Mouse (Mus musculus) limb, embryonic 11.5 days (tissue): ENCODE measurements around the gene Perm1. TPM values are rescaled to one million over a fixed set of nuclear protein-coding genes. Genes with fewer than 3 reads are reported as not detected.

Source experiments
- ATAC-seq: fragments of 200-750 bp; cut with Nextera tagmentation; 2 replicates; pipeline ENCODE4 v1.8.0; 2017; ENCODE audit warnings: low read depth; ENCODE audit not compliant: insufficient number of reproducible peaks, low FRiP score, low TSS enrichment
- DNase-seq: peaks from one replicate; pipeline ENCODE4 v3.0.0-alpha.2; 2015; ENCODE audit warnings: low spot score
- H3K27ac ChIP-seq: fragments of 300-500 bp; sonication (generic); replicated peaks from 2 replicates; pipeline ENCODE4 v1.5.1; 2014; ENCODE audit warnings: low read depth, mild to moderate bottlenecking, low read length
- H3K27me3 ChIP-seq: fragments of 300-500 bp; sonication (generic); 2 replicates; pipeline ENCODE4 v1.6.1; 2014; ENCODE audit warnings: mild to moderate bottlenecking, low read length, mixed read lengths; ENCODE audit not compliant: control insufficient read depth, insufficient read depth
- H3K36me3 ChIP-seq: fragments of 300-500 bp; sonication (generic); 2 replicates; pipeline ENCODE4 v1.6.1; 2014; ENCODE audit warnings: mild to moderate bottlenecking, low read length, moderate library complexity, mixed read lengths; ENCODE audit not compliant: control insufficient read depth, insufficient read depth
- H3K4me1 ChIP-seq: fragments of 300-500 bp; sonication (generic); 2 replicates; pipeline ENCODE4 v1.6.1; 2014; ENCODE audit warnings: low read length, mixed read lengths; ENCODE audit not compliant: control insufficient read depth, insufficient read depth
- H3K4me2 ChIP-seq: fragments of 300-500 bp; sonication (generic); 2 replicates; pipeline ENCODE4 v1.6.1; 2014; ENCODE audit warnings: low read depth, mild to moderate bottlenecking, moderate library complexity; ENCODE audit not compliant: severe bottlenecking
- H3K4me3 ChIP-seq: fragments of 300-500 bp; sonication (generic); 2 replicates; pipeline ENCODE4 v1.5.1; 2014; ENCODE audit warnings: low read depth, low read length
- H3K9ac ChIP-seq: fragments of 300-500 bp; sonication (generic); 2 replicates; pipeline ENCODE4 v1.6.1; 2014; ENCODE audit warnings: mild to moderate bottlenecking, low read length
- H3K9me3 ChIP-seq: fragments of 300-500 bp; sonication (generic); 2 replicates; pipeline ENCODE4 v1.6.1; 2016; ENCODE audit warnings: low read length; ENCODE audit not compliant: control insufficient read depth
- WGBS: fragments of 180-500 bp; shearing (Covaris S2); extraction: QIAGEN DNeasy Blood & Tissue Kit; methylation state at CpG from one replicate; pipeline ENCODE4 v1.1.7; 2014; 5-methylcytosine and 5-hydroxymethylcytosine counted together
- polyA plus RNA-seq: library from polyadenylated mRNA; unstranded; fragments of >200 nt; fragmentation: Nextera tagmentation; extraction: Ambion mirVana; gene quantifications from 2 replicates; pipeline ENCODE4 v1.2.1, GENCODE M21; 2014

The Perm1 gene
- polyA plus RNA-seq, 1 experiment from 2014 or later: 0.35 TPM

DNA sequence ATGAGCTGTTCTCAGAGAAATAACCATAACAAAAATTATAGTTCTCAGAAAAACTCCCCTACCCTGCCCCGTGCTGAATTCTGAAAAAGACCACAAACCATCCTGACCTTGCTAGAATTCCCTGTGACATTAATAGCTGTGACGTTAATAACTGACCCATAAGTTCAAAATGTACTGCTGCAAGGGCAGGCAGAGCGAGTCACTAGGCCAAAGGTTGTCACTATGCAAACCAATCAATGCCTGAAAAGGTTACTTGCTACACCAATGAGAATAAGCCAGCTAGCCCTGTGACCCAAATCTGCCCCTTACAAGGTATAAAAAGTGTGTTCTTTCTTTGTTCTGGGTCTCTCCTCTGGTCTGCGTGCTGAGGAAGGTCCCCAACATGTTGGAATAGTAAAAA, 6.8 kb upstream of the Perm1 start:
- Histone ChIP-seq H3K4me3 (no peak overlapping the region), H3K27ac (no peak overlapping the region), H3K27me3 (peaks cover 11% of the 10 kb centered on the region), H3K9me3 (no peaks in the 10 kb centered on the region), H3K9ac (no peak overlapping the region), H3K4me2 (no peak overlapping the region), H3K4me1 (0 out of 2 replicates have a peak, but pooled peaks cover 1% of the 10 kb centered on the region), H3K36me3 (no peaks in the 10 kb centered on the region)
- DNase-seq (no peak), ATAC-seq (no peak)
- WGBS: 90% methylated on average over 4 of the region's 4 CpGs

DNA sequence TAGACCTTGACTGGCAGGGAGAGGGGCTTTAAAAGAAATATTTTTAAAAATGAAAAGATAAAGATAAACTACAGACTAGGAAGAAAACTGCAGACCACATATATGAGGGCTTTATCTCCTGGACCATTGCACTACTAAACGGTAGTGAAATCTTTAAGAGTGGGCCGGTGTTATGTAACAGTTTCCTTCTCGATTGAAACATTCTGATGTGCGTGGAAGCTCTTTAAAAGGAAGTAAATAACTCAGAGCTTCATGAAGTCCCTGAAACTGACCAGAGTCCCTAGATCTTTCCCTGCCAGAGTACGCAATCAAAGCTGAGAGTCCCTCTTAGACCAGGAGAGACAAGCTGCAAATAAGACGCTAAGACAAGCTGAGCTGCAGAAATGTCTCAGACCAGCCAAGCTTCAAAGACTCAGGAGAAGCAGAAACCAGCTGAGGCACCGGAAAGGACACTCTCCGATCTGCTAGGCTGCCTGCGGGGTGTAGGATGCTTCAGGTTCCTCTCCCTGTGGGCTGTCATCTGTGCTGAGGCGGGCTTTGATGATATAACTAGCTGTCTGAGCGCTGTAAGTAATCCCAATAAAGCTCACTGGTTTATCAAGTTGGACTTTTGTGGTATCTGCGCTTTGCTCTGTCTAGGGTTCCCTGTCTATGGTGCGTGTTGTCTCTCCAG, 5.6 kb upstream of the Perm1 start:
- Histone ChIP-seq H3K4me3 (no peak overlapping the region), H3K9ac (no peak overlapping the region), H3K36me3 (no peaks in the 10 kb centered on the region), H3K9me3 (no peaks in the 10 kb centered on the region), H3K4me2 (no peak overlapping the region), H3K27ac (no peak overlapping the region), H3K4me1 (no peaks in the 10 kb centered on the region), H3K27me3 (0 out of 2 replicates have a peak, but pooled peaks cover 3% of the 10 kb centered on the region)
- DNase-seq: no peak
- 71% methylated on average over 13 of the region's 13 CpGs for WGBS
- no peak for ATAC-seq

DNA sequence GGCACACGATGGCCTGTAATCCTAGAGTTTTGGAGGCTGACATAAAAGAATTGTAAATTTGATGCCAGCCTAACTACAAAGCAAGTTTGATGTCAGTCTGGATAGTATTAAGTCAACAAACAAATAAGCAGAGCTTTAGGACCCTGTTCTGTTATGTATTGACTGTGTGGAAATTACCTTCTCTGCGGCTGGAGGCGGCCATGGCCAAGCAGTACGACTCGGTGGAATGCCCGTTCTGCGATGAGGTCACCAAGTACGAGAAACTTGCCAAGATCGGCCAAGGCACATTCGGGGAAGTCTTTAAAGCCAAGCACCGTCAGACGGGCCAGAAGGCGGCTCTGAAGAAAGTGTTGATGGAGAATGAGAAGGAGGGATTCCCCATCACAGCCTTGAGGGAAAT, 2.5 kb upstream of the Perm1 start:
- 91% methylated on average over 13 of the region's 13 CpGs for WGBS
- DNase-seq: no peak
- no peak overlapping the region for H3K27ac ChIP-seq
- no peaks in the 10 kb centered on the region for H3K9me3 ChIP-seq
- no peak overlapping the region for H3K4me2 ChIP-seq
- H3K4me1 ChIP-seq: no peaks in the 10 kb centered on the region
- no peak for ATAC-seq
- no peaks in the 10 kb centered on the region for H3K36me3 ChIP-seq
- no peaks in the 10 kb centered on the region for H3K27me3 ChIP-seq
- H3K4me3 ChIP-seq: no peak overlapping the region
- H3K9ac ChIP-seq: no peak overlapping the region

DNA sequence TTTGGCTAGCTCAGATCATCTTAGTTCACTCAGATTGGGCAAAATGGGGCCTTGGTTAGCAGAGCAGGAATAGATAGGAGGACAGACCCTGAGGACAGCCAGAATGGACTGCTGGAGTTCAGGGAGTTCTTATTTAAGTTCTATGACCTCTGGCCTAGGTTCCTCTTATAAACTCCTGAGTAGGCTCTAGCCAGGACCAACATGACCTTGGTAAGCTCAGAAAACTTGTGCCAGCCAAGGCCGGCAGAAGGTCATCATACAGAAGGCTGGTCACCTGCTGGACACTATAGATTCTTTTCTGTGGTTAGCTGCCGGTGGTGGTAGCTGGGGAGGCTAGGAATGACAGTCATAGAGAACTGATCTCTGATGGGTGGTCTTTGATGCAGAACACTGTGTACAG, 528 bp downstream of the Perm1 start:
- Histone ChIP-seq H3K4me3 (no peak overlapping the region), H3K36me3 (no peaks in the 10 kb centered on the region), H3K9ac (no peak overlapping the region), H3K4me1 (no peaks in the 10 kb centered on the region), H3K4me2 (no peak overlapping the region), H3K27me3 (no peaks in the 10 kb centered on the region), H3K9me3 (no peaks in the 10 kb centered on the region), H3K27ac (no peak overlapping the region)
- 88% methylated on average over 2 of the region's 2 CpGs for WGBS
- no peak for ATAC-seq
- no peak for DNase-seq

GRCm38 (mm10) chr4:156217022-156217669, 1.5 kb downstream of the Perm1 start:
- Histone ChIP-seq H3K4me2 (no peak overlapping the region), H3K9ac (no peak overlapping the region), H3K9me3 (no peaks in the 10 kb centered on the region), H3K36me3 (no peaks in the 10 kb centered on the region), H3K27ac (no peak overlapping the region), H3K4me1 (no peaks in the 10 kb centered on the region), H3K27me3 (no peaks in the 10 kb centered on the region), H3K4me3 (no peak overlapping the region)
- 82% methylated on average over 16 of the region's 16 CpGs for WGBS
- ATAC-seq: no peak
- no peak for DNase-seq

DNA sequence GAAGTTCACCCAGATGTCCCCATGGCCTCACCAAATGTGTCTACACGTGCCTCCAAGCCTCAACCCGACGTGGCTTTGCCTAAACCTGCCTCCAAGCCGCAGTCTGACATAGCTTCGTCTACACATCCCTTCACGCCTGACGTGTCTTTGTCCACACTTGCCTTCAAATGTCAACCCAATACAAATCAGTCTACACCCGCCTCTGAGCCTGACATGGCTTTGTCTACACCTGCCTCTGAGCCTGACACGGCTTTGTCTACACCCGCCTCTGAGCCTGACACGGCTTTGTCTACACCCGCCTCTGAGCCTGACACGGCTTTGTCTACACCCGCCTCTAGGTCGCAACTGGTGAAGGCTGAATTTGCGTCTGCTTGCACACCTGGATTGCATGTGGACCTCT, 2.2 kb downstream of the Perm1 start:
- no peaks in the 10 kb centered on the region for H3K9me3 ChIP-seq
- H3K27me3 ChIP-seq: no peaks in the 10 kb centered on the region
- no peak overlapping the region for H3K9ac ChIP-seq
- no peak overlapping the region for H3K27ac ChIP-seq
- ATAC-seq (no peak), DNase-seq (no peak)
- no peaks in the 10 kb centered on the region for H3K36me3 ChIP-seq
- no peak overlapping the region for H3K4me2 ChIP-seq
- no peak overlapping the region for H3K4me3 ChIP-seq
- no peaks in the 10 kb centered on the region for H3K4me1 ChIP-seq
- WGBS: 79% methylated on average over 16 of the region's 16 CpGs

DNA sequence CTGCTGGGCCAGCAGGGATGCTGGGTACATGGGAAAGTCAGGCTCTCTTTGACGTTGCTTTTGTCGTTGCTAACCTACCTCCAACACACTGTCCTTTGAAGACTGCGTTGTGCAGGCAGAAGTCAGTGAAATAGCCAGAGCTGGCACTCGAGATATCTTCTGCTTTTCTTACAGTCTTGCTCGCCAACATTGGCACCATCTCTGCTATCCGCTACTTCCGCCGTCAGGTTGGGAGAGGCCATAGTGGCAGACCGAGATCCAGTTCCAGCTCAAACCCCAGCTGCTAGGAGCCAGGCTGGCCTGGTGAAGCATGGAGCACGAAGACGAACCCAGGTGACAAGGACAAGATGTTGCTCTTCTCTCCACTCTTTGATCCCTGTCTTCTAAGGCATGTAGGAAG, 4.3 kb downstream of the Perm1 start:
- no peak overlapping the region for H3K4me2 ChIP-seq
- 93% methylated on average over 11 of the region's 11 CpGs for WGBS

DNA sequence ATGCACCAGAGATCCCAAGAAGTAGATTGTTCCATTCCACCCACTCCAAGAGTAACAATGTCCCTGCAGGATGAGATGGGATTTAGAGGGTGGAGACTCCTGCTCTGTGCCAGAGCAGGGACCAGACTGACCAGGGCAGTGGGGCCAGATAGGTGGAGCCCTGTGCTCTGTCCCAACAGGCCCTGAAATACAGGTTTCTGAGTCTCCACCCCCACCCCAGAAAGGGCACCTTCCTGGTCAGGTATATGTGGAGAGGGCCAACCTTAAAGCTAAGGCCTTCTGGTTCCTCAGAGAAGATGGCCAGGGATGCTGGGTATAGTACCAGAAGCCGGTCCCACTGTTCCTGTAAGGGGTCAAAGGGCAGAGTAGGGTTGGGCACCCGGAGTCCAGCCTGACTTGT, 8.6 kb downstream of the Perm1 start:
- H3K36me3 ChIP-seq: no peaks in the 10 kb centered on the region; the same call in 1 of the 2 replicates
- ATAC-seq (no peak), DNase-seq (no peak)
- no peak overlapping the region for H3K9ac ChIP-seq
- WGBS: 76% methylated on average over 2 of the region's 2 CpGs
- no peak overlapping the region for H3K4me3 ChIP-seq
- no peak overlapping the region for H3K4me2 ChIP-seq
- no peak overlapping the region for H3K27ac ChIP-seq
- no peaks in the 10 kb centered on the region for H3K9me3 ChIP-seq
- peaks cover 2% of the 10 kb centered on the region; the same call in 1 of the 2 replicates for H3K27me3 ChIP-seq
- peaks cover 3% of the 10 kb centered on the region; the same call in 1 of the 2 replicates for H3K4me1 ChIP-seq

More for the DNA sequence above, 4.3 kb downstream of the Perm1 start:
- no peaks in the 10 kb centered on the region for H3K4me1 ChIP-seq
- DNase-seq (no peak), ATAC-seq (no peak)
- no peak overlapping the region for H3K4me3 ChIP-seq
- no peaks in the 10 kb centered on the region for H3K36me3 ChIP-seq
- H3K9ac ChIP-seq: no peak overlapping the region
- H3K27ac ChIP-seq: no peak overlapping the region
- no peaks in the 10 kb centered on the region for H3K27me3 ChIP-seq
- no peaks in the 10 kb centered on the region for H3K9me3 ChIP-seq
